Mouse (Mus musculus): Measurements from ENCODE around the gene Cat. TPM values are rescaled to one million over a fixed set of nuclear protein-coding genes. Genes with fewer than 3 reads are reported as not detected.

Gene Cat
- polyA plus RNA-seq, 1 experiment = 607 TPM

- H3K36me3 ChIP-seq (ENCODE audit: control insufficient read depth, insufficient read depth, low read length) = no peaks in the 10 kb centered on the region
- H3K27ac ChIP-seq (ENCODE audit: insufficient read depth, low read depth, low read length) = no peak overlapping the region
- WGBS = 73% methylated on average over 3 of the region's 3 CpGs
- no peaks in the 10 kb centered on the region for H3K4me1 ChIP-seq (ENCODE audit: control insufficient read depth, insufficient read depth, low read length)
- TF ChIP-seq POLR2A (IDR thresholded peaks at IDR 0.05; ENCODE audit: low read depth, low read length) (no peak), CTCF (conservative IDR thresholded peaks at IDR 0.05; ENCODE audit: insufficient read depth, insufficient read length, low read depth, low read length) (no peak)
- H3K4me3 ChIP-seq (ENCODE audit: insufficient read depth, low read depth, low read length) = no peak overlapping the region
- no peak for DNase-seq
- no peaks in the 10 kb centered on the region for H3K27me3 ChIP-seq (replicated peaks; ENCODE audit: control insufficient read depth, insufficient read depth, low read length)
Observed at GRCm38 (mm10) chr2:103411816-103412215, 73.1 kb downstream of the Cat start.

GRCm38 (mm10) chr2:103411348-103411747 is 73.6 kb downstream of the Cat start, which contains the start of gene Elf5:
Gene Elf5, plus strand, starts transcription at chr2:103411688.
- H3K4me3 ChIP-seq (ENCODE audit: insufficient read depth, low read depth, low read length) = no peak within 1 kb of the TSS
- no peaks in the 10 kb centered on the region for H3K4me1 ChIP-seq (ENCODE audit: control insufficient read depth, insufficient read depth, low read length)
- no peaks in the 10 kb centered on the region for H3K36me3 ChIP-seq (ENCODE audit: control insufficient read depth, insufficient read depth, low read length)
- H3K27ac ChIP-seq (ENCODE audit: insufficient read depth, low read depth, low read length) = no peak within 1 kb of the TSS
- DNase-seq = no peak
- WGBS = 77% methylated on average over 6 of the region's 6 CpGs
- TF ChIP-seq CTCF (conservative IDR thresholded peaks at IDR 0.05; ENCODE audit: insufficient read depth, insufficient read length, low read depth, low read length) = no peak
- no peak for TF ChIP-seq POLR2A (IDR thresholded peaks at IDR 0.05; ENCODE audit: low read depth, low read length)
- H3K27me3 ChIP-seq (replicated peaks; ENCODE audit: control insufficient read depth, insufficient read depth, low read length) = no peaks in the 10 kb centered on the region

GRCm38 (mm10) chr2:103406239-103406638 is 78.7 kb downstream of the Cat start:
- Histone ChIP-seq H3K36me3 (ENCODE audit: control insufficient read depth, insufficient read depth, low read length) (no peaks in the 10 kb centered on the region), H3K27ac (ENCODE audit: insufficient read depth, low read depth, low read length) (no peak overlapping the region), H3K27me3 (replicated peaks; ENCODE audit: control insufficient read depth, insufficient read depth, low read length) (no peaks in the 10 kb centered on the region), H3K4me1 (ENCODE audit: control insufficient read depth, insufficient read depth, low read length) (no peaks in the 10 kb centered on the region), H3K4me3 (ENCODE audit: insufficient read depth, low read depth, low read length) (no peak overlapping the region)
- 73% methylated on average over 3 of the region's 3 CpGs for WGBS
- DNase-seq = no peak
- no peak for TF ChIP-seq CTCF (conservative IDR thresholded peaks at IDR 0.05; ENCODE audit: insufficient read depth, insufficient read length, low read depth, low read length)
- TF ChIP-seq POLR2A (IDR thresholded peaks at IDR 0.05; ENCODE audit: low read depth, low read length) = no peak

Other genes with a start within 250 kb of the Cat start
- 22.3 and 28.8 TPM in 2 replicates for gene Ehf, start 181.9 kb downstream of the Cat start, polyA plus RNA-seq (2012; rRNA removed)
- gene Elf5, start 73.5 kb downstream of the Cat start, polyA plus RNA-seq (2012; rRNA removed) = 7.8 and 10.5 TPM in 2 replicates
- gene Abtb2, start 81.2 kb upstream of the Cat start, polyA plus RNA-seq (2012; rRNA removed) = 11.6 and 12.0 TPM in 2 replicates